Mouse (Mus musculus) megakaryocyte-erythroid progenitor cell, adult 5-6 weeks (primary cell): Measurements from ENCODE around the gene Erp29. TPM values are rescaled to one million over a fixed set of nuclear protein-coding genes. Genes with fewer than 3 reads are reported as not detected.

Experiments used
- ATAC-seq: replicated peaks from 2 replicates; pipeline ENCODE4 v1.8.0; 2016; ENCODE audit warnings: mild to moderate bottlenecking, inconsistent platforms; ENCODE audit not compliant: severe bottlenecking, poor library complexity, low FRiP score, low TSS enrichment
- total RNA-seq, 2 experiments: library from RNA; stranded (forward) in 1 of 2; stranded (reverse) in 1 of 2; fragments of 200-1000, 215-1000 nt in 1 of 2; fragments of >200 nt in 1 of 2; fragmentation: Nextera tagmentation in 1 of 2; gene quantifications; 2 replicates each; pipeline ENCODE4 v1.2.3; 2014 to 2017

Gene Erp29
- total RNA-seq, 2 experiments from 2014 or later: 257 to 422 TPM

- no peak for ATAC-seq
These were observed 56.7 kb downstream of the Erp29 start for GRCm38 (mm10) chr5:121395621-121396020.

GRCm38 (mm10) chr5:121393402-121393801 lies 58.9 kb downstream of the Erp29 start:
- ATAC-seq: no peak

DNA sequence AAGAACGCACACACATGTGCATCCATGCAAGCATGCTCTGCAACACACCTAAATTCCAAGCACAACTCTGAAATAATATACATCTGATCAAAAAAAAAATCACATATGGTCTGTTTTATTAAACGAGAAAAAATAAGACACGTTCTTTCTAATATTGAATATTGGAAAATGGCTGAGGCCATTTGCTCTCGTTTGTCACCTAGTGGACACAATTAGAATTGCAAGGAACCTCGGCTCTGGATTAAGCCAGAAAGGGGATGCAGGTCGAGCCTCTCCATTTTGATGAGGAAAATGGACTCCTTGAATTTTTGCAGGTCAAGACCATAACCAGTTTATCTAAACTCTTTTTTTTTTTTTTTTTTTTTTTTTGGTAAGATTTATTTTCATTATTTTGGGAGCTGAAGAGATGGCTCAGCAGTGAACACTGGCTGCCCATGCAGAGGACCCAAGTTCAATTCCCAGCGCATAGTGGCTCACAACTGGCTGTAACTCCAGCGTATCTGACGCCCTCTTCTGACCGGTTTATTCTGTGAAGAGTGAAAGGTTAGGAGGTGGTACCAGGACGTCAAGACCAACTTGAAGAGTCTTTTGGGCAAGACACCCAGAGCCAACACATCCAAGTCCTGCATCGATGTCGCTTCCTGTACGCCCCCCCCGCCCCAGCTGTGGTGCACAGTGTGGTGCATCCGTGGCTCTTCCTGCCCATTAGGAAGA lies 59.5 kb downstream of the Erp29 start:
- no peak for ATAC-seq

- no peak for ATAC-seq
These were observed 62.6 kb downstream of the Erp29 start for GRCm38 (mm10) chr5:121389691-121390090.

GRCm38 (mm10) chr5:121389106-121389505 lies 63.2 kb downstream of the Erp29 start:
- ATAC-seq: no peak

GRCm38 (mm10) chr5:121387126-121387525 lies 65.2 kb downstream of the Erp29 start:
- no peak for ATAC-seq

DNA sequence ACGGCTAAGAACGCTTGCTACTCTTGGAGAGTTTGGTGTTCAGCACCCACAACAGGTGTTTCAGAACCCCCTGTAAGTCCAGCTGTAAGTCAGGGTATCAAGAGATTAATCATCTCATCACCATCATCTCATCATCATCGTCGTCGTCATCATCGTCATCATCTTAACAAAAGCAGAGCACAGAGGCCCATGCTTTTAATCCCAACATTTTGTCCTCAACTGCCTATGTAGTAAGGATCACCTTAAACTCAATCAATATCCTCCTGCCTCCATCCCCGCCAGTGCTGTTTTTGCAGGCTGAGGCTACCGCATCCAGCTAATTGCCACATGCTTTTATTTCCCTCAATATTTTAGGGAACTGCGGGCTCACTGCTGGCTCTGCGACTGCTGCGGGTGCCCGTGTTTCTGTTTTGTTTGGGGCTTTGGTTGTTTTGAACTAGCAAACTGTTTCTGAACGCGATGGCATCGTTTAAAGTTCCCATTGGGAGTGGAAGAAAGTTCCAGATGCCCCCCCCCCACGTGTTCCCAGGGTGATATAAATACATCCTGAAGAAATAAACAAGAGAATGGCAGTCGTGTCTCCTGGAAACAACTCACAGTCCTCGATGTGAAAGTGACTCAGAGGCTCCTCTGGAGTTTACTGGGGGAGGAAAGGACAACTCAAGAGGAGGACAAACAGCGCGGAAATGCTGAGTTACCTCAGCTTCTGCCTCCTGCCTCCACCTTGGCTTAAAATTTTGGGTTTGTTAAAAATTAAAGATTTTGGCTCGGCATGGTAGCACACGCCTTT lies 66.0 kb downstream of the Erp29 start:
- no peak for ATAC-seq

GRCm38 (mm10) chr5:121385461-121386119 lies 66.7 kb downstream of the Erp29 start, which contains the start of gene Trafd1:
Trafd1 (minus strand) TSS chr5:121385632.
- peak; percentile 96 for ATAC-seq

- ATAC-seq: peak; percentile 14; the same call in 1 of the 2 replicates
These were observed 67.4 kb downstream of the Erp29 start for GRCm38 (mm10) chr5:121384757-121385460.

GRCm38 (mm10) chr5:121383857-121384756 lies 68.2 kb downstream of the Erp29 start:
- no peak for ATAC-seq

DNA sequence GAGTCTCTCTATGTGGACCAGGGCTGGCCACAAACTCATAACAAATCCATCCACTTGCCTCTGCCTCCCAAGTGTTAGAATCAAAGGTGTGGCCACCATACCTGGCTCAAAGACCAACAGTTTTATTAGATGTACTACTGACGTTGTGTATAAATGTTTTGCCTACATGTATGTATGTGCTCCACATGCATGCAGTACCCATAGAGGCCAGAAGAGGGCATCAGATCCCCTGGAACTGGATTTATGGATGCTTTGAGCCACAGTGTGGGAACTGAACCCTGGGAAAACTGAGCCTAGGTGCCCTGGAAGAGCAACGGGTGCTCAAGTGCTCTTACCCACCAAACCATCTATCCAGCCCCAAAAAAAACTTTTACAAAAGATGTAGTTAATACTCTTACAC lies 71.6 kb downstream of the Erp29 start:
- no peak for ATAC-seq

DNA sequence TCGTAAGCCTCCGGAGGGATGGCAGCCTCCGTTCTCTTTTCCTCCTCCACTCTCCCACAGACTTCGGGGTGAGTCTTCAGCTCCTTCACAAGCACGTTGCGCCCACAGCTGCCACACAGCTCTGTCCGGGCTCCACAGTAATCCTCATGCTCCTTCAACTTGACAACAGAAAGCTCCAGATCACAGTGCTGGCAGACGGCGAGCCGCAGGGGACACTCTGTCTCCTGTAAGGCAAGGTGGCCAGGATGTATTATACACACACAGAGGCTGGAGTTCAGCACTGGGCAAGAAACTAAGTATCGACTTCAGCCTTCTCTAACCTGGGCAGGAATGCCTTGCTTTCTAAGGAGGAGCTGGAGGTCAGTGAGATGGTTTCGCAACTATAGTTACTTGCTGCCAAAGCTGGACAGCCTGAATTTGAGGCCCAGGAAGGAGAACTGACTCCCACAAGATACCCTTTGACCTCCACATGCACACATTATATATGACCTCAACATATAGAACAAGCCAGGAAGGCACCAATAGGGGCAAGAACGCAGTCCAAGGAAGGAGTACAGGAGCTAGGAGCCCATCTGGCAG lies 73.5 kb downstream of the Erp29 start:
- ATAC-seq: no peak

Other genes starting within 250 kb of the Erp29 start
- gene Rpl6, start 248.0 kb downstream of the Erp29 start, total RNA-seq (2014; fragmentation: Nextera tagmentation): 2,340 and 2,677 TPM in 2 replicates
- 1,622 and 1,735 TPM in 2 replicates for gene Rpl6, start 248.0 kb downstream of the Erp29 start, total RNA-seq (2017)
- gene Hectd4, start 232.3 kb downstream of the Erp29 start, total RNA-seq (2014; fragmentation: Nextera tagmentation): 53.9 and 71.9 TPM in 2 replicates
- 10.1 and 25.7 TPM in 2 replicates for gene Hectd4, start 232.3 kb downstream of the Erp29 start, total RNA-seq (2017)
- 41.4 and 52.5 TPM in 2 replicates for gene Trafd1, start 66.9 kb downstream of the Erp29 start, total RNA-seq (2014; fragmentation: Nextera tagmentation)
- 15.5 and 39.2 TPM in 2 replicates for gene Trafd1, start 66.9 kb downstream of the Erp29 start, total RNA-seq (2017)
- 45.2 and 47.0 TPM in 2 replicates for gene Naa25, start 54.6 kb downstream of the Erp29 start, total RNA-seq (2014; fragmentation: Nextera tagmentation)
- gene Naa25, start 54.6 kb downstream of the Erp29 start, total RNA-seq (2017): 78.7 and 127 TPM in 2 replicates
- not detected in 2 replicates for gene Tmem116, start 613 bp downstream of the Erp29 start, total RNA-seq (2014; fragmentation: Nextera tagmentation)
- 2.3 TPM in 1 of 2 replicates, not detected in the other for gene Tmem116, start 613 bp downstream of the Erp29 start, total RNA-seq (2017)
- gene Adam1b, start 50.9 kb upstream of the Erp29 start, total RNA-seq (2014; fragmentation: Nextera tagmentation): 0.39 TPM in 1 of 2 replicates, not detected in the other
- gene Adam1b, start 50.9 kb upstream of the Erp29 start, total RNA-seq (2017): not detected in 2 replicates
- 1.4 and 3.0 TPM in 2 replicates for gene Adam1a, start 93.0 kb upstream of the Erp29 start, total RNA-seq (2014; fragmentation: Nextera tagmentation)
- 2.9 and 5.0 TPM in 2 replicates for gene Adam1a, start 93.0 kb upstream of the Erp29 start, total RNA-seq (2017)
- not detected in 2 replicates for gene Gm42878, start 93.0 kb upstream of the Erp29 start, total RNA-seq (2014; fragmentation: Nextera tagmentation)
- not detected in 2 replicates for gene Gm42878, start 93.0 kb upstream of the Erp29 start, total RNA-seq (2017)
- 135 and 143 TPM in 2 replicates for gene Mapkapk5, start 93.4 kb upstream of the Erp29 start, total RNA-seq (2014; fragmentation: Nextera tagmentation)
- gene Mapkapk5, start 93.4 kb upstream of the Erp29 start, total RNA-seq (2017): 120 and 186 TPM in 2 replicates
- 98.2 and 116 TPM in 2 replicates for gene Aldh2, start 141.3 kb upstream of the Erp29 start, total RNA-seq (2014; fragmentation: Nextera tagmentation)
- gene Aldh2, start 141.3 kb upstream of the Erp29 start, total RNA-seq (2017): 189 and 268 TPM in 2 replicates
- gene Acad12, start 166.4 kb upstream of the Erp29 start, total RNA-seq (2014; fragmentation: Nextera tagmentation): 1.8 and 2.4 TPM in 2 replicates
- gene Acad12, start 166.4 kb upstream of the Erp29 start, total RNA-seq (2017): 0.38 and 2.6 TPM in 2 replicates
- 6.2 and 14.2 TPM in 2 replicates for gene Acad10, start 208.0 kb upstream of the Erp29 start, total RNA-seq (2014; fragmentation: Nextera tagmentation)
- 1.4 and 6.3 TPM in 2 replicates for gene Acad10, start 208.0 kb upstream of the Erp29 start, total RNA-seq (2017)
- 26.8 and 41.9 TPM in 2 replicates for gene Brap, start 208.1 kb upstream of the Erp29 start, total RNA-seq (2014; fragmentation: Nextera tagmentation)
- 57.6 and 62.5 TPM in 2 replicates for gene Brap, start 208.1 kb upstream of the Erp29 start, total RNA-seq (2017)